Mouse (Mus musculus): Measurements from ENCODE around the gene Rassf4.
A peak's percentile ranks its signal among the peaks of the same experiment; 100 is the strongest.

The Rassf4 gene

GRCm38 (mm10) chr6:116671768-116672167, 2.0 kb downstream of the Rassf4 start:
- no peak for DNase-seq (ENCODE audit: low read depth, low spot score)

GRCm38 (mm10) chr6:116671031-116671430, 2.7 kb downstream of the Rassf4 start:
- DNase-seq (ENCODE audit: low read depth, low spot score), result no peak

- no peak for DNase-seq (ENCODE audit: low read depth, low spot score)
Observed at GRCm38 (mm10) chr6:116670144-116670543, 3.6 kb downstream of the Rassf4 start.

- DNase-seq (ENCODE audit: low read depth, low spot score), result peak; percentile 10
Observed at GRCm38 (mm10) chr6:116668682-116669470, 4.9 kb downstream of the Rassf4 start.

- DNase-seq (ENCODE audit: low read depth, low spot score), result no peak
Observed at GRCm38 (mm10) chr6:116667382-116667781, 6.4 kb downstream of the Rassf4 start.

- no peak for DNase-seq (ENCODE audit: low read depth, low spot score)
Observed at GRCm38 (mm10) chr6:116666892-116667291, 6.9 kb downstream of the Rassf4 start.

- no peak for DNase-seq (ENCODE audit: low read depth, low spot score)
Observed at GRCm38 (mm10) chr6:116666085-116666750, 7.5 kb downstream of the Rassf4 start.

GRCm38 (mm10) chr6:116664830-116665229, 8.9 kb downstream of the Rassf4 start:
- DNase-seq (ENCODE audit: low read depth, low spot score), result no peak

- no peak for DNase-seq (ENCODE audit: low read depth, low spot score)
Observed at GRCm38 (mm10) chr6:116664031-116664430, 9.7 kb downstream of the Rassf4 start.

GRCm38 (mm10) chr6:116663364-116663763, 10.4 kb downstream of the Rassf4 start:
- DNase-seq (ENCODE audit: low read depth, low spot score), result no peak

- peak; percentile 60 for DNase-seq (ENCODE audit: low read depth, low spot score)
Observed at GRCm38 (mm10) chr6:116653684-116654454, 19.9 kb downstream of the Rassf4 start.

GRCm38 (mm10) chr6:116653191-116653590, 20.6 kb downstream of the Rassf4 start:
- no peak for DNase-seq (ENCODE audit: low read depth, low spot score)

GRCm38 (mm10) chr6:116651437-116652118, 22.2 kb downstream of the Rassf4 start:
- no peak for DNase-seq (ENCODE audit: low read depth, low spot score)

GRCm38 (mm10) chr6:116650406-116650805, 23.3 kb downstream of the Rassf4 start, which contains the start of gene Depp1:
TSS of gene Depp1 (plus strand) at chr6:116650609.
- peak; percentile 53 for DNase-seq (ENCODE audit: low read depth, low spot score)

- no peak for DNase-seq (ENCODE audit: low read depth, low spot score)
Observed at GRCm38 (mm10) chr6:116649811-116650210, 23.9 kb downstream of the Rassf4 start.

GRCm38 (mm10) chr6:116647763-116648162, 26.0 kb downstream of the Rassf4 start:
- no peak for DNase-seq (ENCODE audit: low read depth, low spot score)

- no peak for DNase-seq (ENCODE audit: low read depth, low spot score)
Observed at GRCm38 (mm10) chr6:116644335-116644734, 29.4 kb downstream of the Rassf4 start.

GRCm38 (mm10) chr6:116643881-116644280, 29.9 kb downstream of the Rassf4 start:
- no peak for DNase-seq (ENCODE audit: low read depth, low spot score)

- DNase-seq (ENCODE audit: low read depth, low spot score), result no peak
Observed at GRCm38 (mm10) chr6:116642942-116643341, 30.8 kb downstream of the Rassf4 start.

GRCm38 (mm10) chr6:116639663-116640062, 34.1 kb downstream of the Rassf4 start:
- no peak for DNase-seq (ENCODE audit: low read depth, low spot score)

GRCm38 (mm10) chr6:116638871-116639270, 34.9 kb downstream of the Rassf4 start:
- DNase-seq (ENCODE audit: low read depth, low spot score), result no peak

GRCm38 (mm10) chr6:116637496-116637895, 36.3 kb downstream of the Rassf4 start:
- no peak for DNase-seq (ENCODE audit: low read depth, low spot score)
